Mouse (Mus musculus) thymus, adult 2 months (tissue): ENCODE data around the gene Hoxc10. TPM values are rescaled to one million over a fixed set of nuclear protein-coding genes. Genes with fewer than 3 reads are reported as not detected.

ENCODE experiments used
- DNase-seq: peaks from one replicate; pipeline ENCODE4 v3.0.0; 2021
- H3K27ac ChIP-seq: fragments of 200-500 bp; 2 replicates; pipeline ENCODE4 v1.5.1; 2012; ENCODE audit warnings: low read length, control low read depth; ENCODE audit not compliant: control insufficient read depth, insufficient read depth
- H3K27me3 ChIP-seq: fragments of 200-500 bp; 2 replicates; pipeline ENCODE4 v1.6.1; 2012; ENCODE audit warnings: mild to moderate bottlenecking, low read length, moderate library complexity, mixed read lengths; ENCODE audit not compliant: control insufficient read depth, insufficient read depth
- H3K36me3 ChIP-seq: fragments of 200-500 bp; 2 replicates; pipeline ENCODE4 v1.6.1; 2012; ENCODE audit warnings: mild to moderate bottlenecking, low read length, moderate library complexity; ENCODE audit not compliant: control insufficient read depth, insufficient read depth
- H3K4me1 ChIP-seq: fragments of 200-500 bp; replicated peaks from 2 replicates; pipeline ENCODE4 v1.6.1; 2012; ENCODE audit warnings: low read length; ENCODE audit not compliant: control insufficient read depth, insufficient read depth
- H3K4me3 ChIP-seq: fragments of 200-500 bp; 2 replicates; pipeline ENCODE4 v1.5.1; 2012; ENCODE audit warnings: mild to moderate bottlenecking, low read length, control low read depth, moderate library complexity; ENCODE audit not compliant: control insufficient read depth, insufficient read depth
- CTCF ChIP-seq: fragments of 200-500 bp; IDR thresholded peaks from 2 replicates; pipeline ENCODE4 v1.5.1; 2012; ENCODE audit warnings: mild to moderate bottlenecking, control low read depth, low read length, moderate library complexity, borderline replicate concordance; ENCODE audit not compliant: control insufficient read depth, poor library complexity, insufficient read depth; ENCODE audit errors: extremely low read depth
- POLR2A ChIP-seq: fragments of 200-500 bp; IDR thresholded peaks from 2 replicates; pipeline ENCODE4 v1.6.1; 2012; ENCODE audit warnings: mild to moderate bottlenecking, low read length, control low read depth, moderate library complexity; ENCODE audit not compliant: control insufficient read depth, poor library complexity, insufficient read depth; ENCODE audit errors: extremely low read depth
- WGBS: fragments of 180-500 bp; shearing (Covaris S2); methylation state at CpG from one replicate; pipeline ENCODE4 v1.1.7; 2018; 5-methylcytosine and 5-hydroxymethylcytosine counted together
- polyA plus RNA-seq: library from polyadenylated mRNA; depleted of rRNA; stranded (reverse); fragments of >200 nt; gene quantifications from 2 replicates; pipeline ENCODE4 v1.2.3, GENCODE M21; 2012

Hoxc10 gene
- polyA plus RNA-seq, 1 experiment = 0.15 TPM

DNA sequence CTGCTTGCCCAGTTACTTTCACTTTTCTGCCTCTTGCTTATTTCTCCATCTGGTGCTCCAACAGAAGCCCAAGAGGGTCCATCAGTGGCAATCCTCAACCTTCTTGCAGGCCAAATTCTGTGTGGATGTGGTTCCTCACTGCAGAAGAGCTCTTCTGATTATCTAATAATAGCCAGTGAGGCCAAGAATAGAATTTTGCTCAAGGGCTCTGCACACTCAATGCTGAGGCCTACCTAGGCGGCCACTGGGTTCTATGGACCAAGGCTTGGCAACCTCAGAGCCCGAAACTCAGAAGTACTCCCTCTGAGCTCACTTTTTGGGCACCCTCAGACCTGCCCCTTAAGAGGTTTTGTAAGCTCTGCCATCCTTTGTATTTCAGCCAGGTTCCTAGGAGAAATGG, 34.8 kb downstream of the Hoxc10 start:
- no peak for DNase-seq
- no peak overlapping the region for H3K27ac ChIP-seq
- 90% methylated on average over 2 of the region's 2 CpGs for WGBS
- H3K36me3 ChIP-seq = no peaks in the 10 kb centered on the region
- TF ChIP-seq POLR2A (no peak), CTCF (no peak)
- peaks cover 53% of the 10 kb centered on the region for H3K27me3 ChIP-seq
- no peaks in the 10 kb centered on the region; the same call in 1 of the 2 replicates for H3K4me1 ChIP-seq
- H3K4me3 ChIP-seq = no peak overlapping the region

DNA sequence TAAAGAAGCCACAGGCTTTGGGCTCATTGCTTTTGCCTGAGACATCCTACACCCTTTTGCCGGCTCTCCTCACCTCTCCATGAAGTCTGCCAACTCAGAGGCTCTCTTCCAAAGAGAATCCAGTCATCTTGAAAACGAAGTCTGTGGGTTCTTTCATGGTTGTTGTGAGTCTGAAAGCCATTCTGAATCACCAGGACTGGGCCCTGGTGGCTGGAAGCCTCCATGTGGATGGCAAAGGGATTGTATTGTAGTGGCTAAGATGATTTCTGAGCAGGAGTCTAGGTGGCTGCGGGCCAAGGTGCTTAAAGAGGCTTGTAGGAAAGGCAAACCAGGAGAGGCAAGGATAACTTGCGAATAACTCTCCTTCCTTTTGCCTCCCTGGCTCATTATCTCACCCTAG, 35.6 kb downstream of the Hoxc10 start:
- 76% methylated on average over 4 of the region's 4 CpGs for WGBS
- DNase-seq = no peak
- H3K36me3 ChIP-seq = no peaks in the 10 kb centered on the region
- no peaks in the 10 kb centered on the region; the same call in 1 of the 2 replicates for H3K4me1 ChIP-seq
- TF ChIP-seq CTCF = no peak
- TF ChIP-seq POLR2A = no peak
- H3K4me3 ChIP-seq = no peak overlapping the region
- peaks cover 52% of the 10 kb centered on the region for H3K27me3 ChIP-seq
- no peak overlapping the region for H3K27ac ChIP-seq

DNA sequence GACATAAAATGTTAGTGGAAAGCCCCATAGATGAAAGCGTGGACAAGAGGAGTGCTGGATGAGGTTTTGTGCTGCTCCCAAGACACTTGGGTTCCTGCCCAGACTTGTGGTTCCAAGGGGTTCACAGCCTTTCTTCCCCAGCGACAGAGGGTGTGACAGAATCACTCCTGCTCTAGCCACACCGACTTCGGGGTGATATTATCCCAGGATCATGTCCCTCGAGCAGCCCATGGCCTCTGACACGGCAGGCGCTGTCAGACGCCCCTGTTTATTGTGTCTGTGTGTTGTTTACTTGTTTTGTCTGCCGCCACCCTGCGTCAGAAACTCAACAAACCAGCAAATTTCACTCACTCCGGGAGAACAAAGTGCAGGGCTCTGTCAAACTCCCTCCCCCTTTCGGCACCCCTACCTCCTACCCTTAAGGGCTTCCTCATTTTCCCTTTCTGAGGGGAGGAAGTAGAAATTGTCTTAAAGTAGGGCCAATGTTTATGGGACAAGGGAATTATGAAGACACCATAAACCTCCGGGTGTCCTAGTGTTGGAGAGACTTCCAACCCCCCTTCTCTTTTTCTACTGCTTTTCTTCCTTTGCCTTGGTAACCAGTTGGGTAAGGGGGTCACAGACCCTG, 36.3 kb downstream of the Hoxc10 start:
- Histone ChIP-seq H3K27ac (no peak overlapping the region), H3K27me3 (peaks cover 48% of the 10 kb centered on the region), H3K4me3 (no peak overlapping the region), H3K36me3 (no peaks in the 10 kb centered on the region), H3K4me1 (no peaks in the 10 kb centered on the region; the same call in 1 of the 2 replicates)
- 19% methylated on average over 13 of the region's 13 CpGs for WGBS
- no peak for DNase-seq
- TF ChIP-seq POLR2A (no peak), CTCF (no peak)

DNA sequence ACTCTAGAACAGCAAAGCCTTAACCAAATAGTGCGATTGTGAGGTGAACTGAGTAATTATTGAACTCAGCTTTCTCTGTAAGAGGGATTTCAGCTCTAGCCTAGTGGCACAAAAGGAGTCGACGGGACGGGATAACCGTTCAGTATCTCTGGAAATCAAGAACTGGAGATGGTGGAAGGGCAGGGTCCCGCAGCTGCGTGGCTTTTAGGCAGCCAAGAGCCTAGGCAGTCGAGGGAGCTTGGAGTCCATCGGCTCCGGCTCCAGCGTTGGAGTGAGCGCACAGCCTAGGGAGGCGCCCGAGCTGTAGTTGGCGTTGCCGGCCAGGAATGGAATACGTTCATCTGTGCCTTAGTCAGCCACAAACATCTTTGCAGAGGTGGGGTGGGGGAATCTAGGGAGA, 38.7 kb downstream of the Hoxc10 start:
- Histone ChIP-seq H3K4me1 (no peaks in the 10 kb centered on the region), H3K4me3 (no peak overlapping the region), H3K36me3 (no peaks in the 10 kb centered on the region), H3K27ac (no peak overlapping the region), H3K27me3 (peaks cover 40% of the 10 kb centered on the region)
- no peak for DNase-seq
- WGBS = 15% methylated on average over 17 of the region's 17 CpGs
- no peak for TF ChIP-seq POLR2A
- TF ChIP-seq CTCF = no peak

DNA sequence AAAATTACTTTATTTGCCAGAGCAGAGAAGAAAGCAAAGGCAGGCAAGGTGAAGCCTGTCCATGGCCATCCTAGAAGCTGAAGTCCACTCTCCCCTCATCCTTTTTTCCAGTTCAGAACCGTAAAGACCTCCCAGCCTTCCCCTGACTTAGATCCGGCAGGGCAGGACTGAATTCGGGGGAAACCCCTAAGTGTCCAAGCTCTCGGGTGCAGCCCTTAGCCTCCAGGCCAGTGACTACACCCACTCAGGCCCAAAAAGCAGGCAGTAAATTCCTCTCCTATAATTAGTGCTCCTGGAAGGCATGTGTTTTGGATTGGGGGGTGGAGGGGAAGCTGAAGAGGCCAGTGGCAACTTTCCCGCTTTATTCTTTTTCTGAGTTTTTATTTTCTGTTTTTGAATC, 39.2 kb downstream of the Hoxc10 start:
- 27% methylated on average over 5 of the region's 5 CpGs for WGBS
- DNase-seq = no peak
- Histone ChIP-seq H3K27ac (no peak overlapping the region), H3K4me1 (no peaks in the 10 kb centered on the region), H3K36me3 (no peaks in the 10 kb centered on the region), H3K4me3 (no peak overlapping the region), H3K27me3 (peaks cover 40% of the 10 kb centered on the region)
- TF ChIP-seq CTCF = no peak
- TF ChIP-seq POLR2A = no peak

DNA sequence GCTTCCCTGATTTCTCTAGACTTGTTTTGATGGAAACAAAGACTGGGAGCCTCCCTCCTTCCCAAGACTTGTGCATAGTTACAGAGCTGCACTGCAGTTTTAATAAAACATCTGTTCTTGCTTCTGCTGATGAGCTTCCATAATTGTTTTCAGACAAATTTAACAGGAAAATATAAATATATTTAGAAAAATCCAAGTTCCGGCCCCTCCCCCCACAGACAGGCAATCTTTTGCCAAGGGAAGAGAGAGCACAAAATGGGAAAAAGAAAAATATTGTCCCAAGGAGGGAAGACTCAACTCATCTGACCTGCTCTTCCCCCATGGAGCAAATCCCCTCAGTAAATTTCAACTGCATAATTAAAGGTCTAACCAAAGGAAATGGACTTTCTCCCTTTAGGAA, 39.7 kb downstream of the Hoxc10 start:
- no peak for DNase-seq
- Histone ChIP-seq H3K4me3 (no peak overlapping the region), H3K4me1 (no peaks in the 10 kb centered on the region), H3K27me3 (peaks cover 39% of the 10 kb centered on the region), H3K27ac (no peak overlapping the region), H3K36me3 (no peaks in the 10 kb centered on the region)
- WGBS = 58% methylated on average over 1 of the region's 1 CpGs
- TF ChIP-seq CTCF = no peak
- no peak for TF ChIP-seq POLR2A
